Mouse (Mus musculus) CH12F3 (cell line): ENCODE measurements around the gene Plg.

Source experiments
- in situ Hi-C: fragments of 300-500 bp; cut with MboI; formaldehyde crosslinking; loops from 2 replicates; pipeline ENCODE4 v1.14.3; 2020; ENCODE audit warnings: low sequenced_read_pairs

Gene Plg

GRCm38 (mm10) chr17:12377981-12378705 lies at the start of gene Plg:
TSS of gene Plg (plus strand) at chr17:12378608.
- in situ Hi-C loops = loop anchor here (25.0 kb wide), 1 partner anchor 341 kb away; no protein-coding TSS in a partner anchor

GRCm38 (mm10) chr17:12335115-12335514 lies 43.3 kb upstream of the Plg start:
- in situ Hi-C loops = no loop called here

GRCm38 (mm10) chr17:12336073-12336868 lies 42.1 kb upstream of the Plg start:
- in situ Hi-C loops = no loop called here

- in situ Hi-C loops = no loop called here
Observed at GRCm38 (mm10) chr17:12337156-12337555, 41.3 kb upstream of the Plg start.

GRCm38 (mm10) chr17:12343702-12344376 lies 34.6 kb upstream of the Plg start:
- in situ Hi-C loops = no loop called here

- in situ Hi-C loops = no loop called here
Observed at GRCm38 (mm10) chr17:12347462-12347861, 30.9 kb upstream of the Plg start.

- in situ Hi-C loops = no loop called here
Observed at GRCm38 (mm10) chr17:12351564-12351963, 26.8 kb upstream of the Plg start.

GRCm38 (mm10) chr17:12352781-12353180 lies 25.6 kb upstream of the Plg start:
- in situ Hi-C loops = no loop called here

- in situ Hi-C loops = loop anchor here (10.0 kb wide), 1 partner anchor 55 kb away; no protein-coding TSS in a partner anchor
Observed at GRCm38 (mm10) chr17:12359876-12360275, 18.5 kb upstream of the Plg start.

- in situ Hi-C loops = loop anchor here (10.0 kb wide), 1 partner anchor 59 kb away; no protein-coding TSS in a partner anchor
Observed at GRCm38 (mm10) chr17:12363601-12364425, 14.6 kb upstream of the Plg start.

GRCm38 (mm10) chr17:12364426-12364735 lies 14.0 kb upstream of the Plg start:
- in situ Hi-C loops = loop anchor here (10.0 kb wide), 1 partner anchor 60 kb away; no protein-coding TSS in a partner anchor

GRCm38 (mm10) chr17:12367373-12367930 lies 11.0 kb upstream of the Plg start:
- in situ Hi-C loops = loop anchor here (10.0 kb wide), 1 partner anchor 63 kb away; no protein-coding TSS in a partner anchor

- in situ Hi-C loops = loop anchor here (10.0 kb wide), 1 partner anchor 65 kb away; no protein-coding TSS in a partner anchor
Observed at GRCm38 (mm10) chr17:12369393-12369792, 9.0 kb upstream of the Plg start.

- in situ Hi-C loops = no loop called here
Observed at GRCm38 (mm10) chr17:12370289-12370688, 8.1 kb upstream of the Plg start.

GRCm38 (mm10) chr17:12371310-12371925 lies 7.0 kb upstream of the Plg start:
- in situ Hi-C loops = no loop called here

- in situ Hi-C loops = no loop called here
Observed at GRCm38 (mm10) chr17:12372021-12372420, 6.4 kb upstream of the Plg start.

GRCm38 (mm10) chr17:12373601-12374144 lies 4.7 kb upstream of the Plg start:
- in situ Hi-C loops = no loop called here

- in situ Hi-C loops = loop anchor here (25.0 kb wide), 1 partner anchor 343 kb away; no protein-coding TSS in a partner anchor
Observed at GRCm38 (mm10) chr17:12380287-12380686, 1.9 kb downstream of the Plg start.

- in situ Hi-C loops = loop anchor here (25.0 kb wide), 1 partner anchor 344 kb away; no protein-coding TSS in a partner anchor
Observed at GRCm38 (mm10) chr17:12381579-12381978, 3.2 kb downstream of the Plg start.
